Mouse (Mus musculus) stomach, embryonic 14.5 days (tissue): ENCODE measurements around the gene Cotl1. TPM values are rescaled to one million over a fixed set of nuclear protein-coding genes. Genes with fewer than 3 reads are reported as not detected.

ENCODE experiments used
- ATAC-seq: fragments of 200-750 bp; cut with Nextera tagmentation; 2 replicates; pipeline ENCODE4 v1.8.0; 2017; ENCODE audit warnings: low read depth, moderate TSS enrichment; ENCODE audit not compliant: insufficient number of reproducible peaks, insufficient read depth, low FRiP score
- H3K27ac ChIP-seq: fragments of 300-500 bp; sonication (generic); 2 replicates; pipeline ENCODE4 v1.5.1; 2014; ENCODE audit warnings: mild to moderate bottlenecking, low read length, moderate library complexity, mixed read lengths
- H3K27me3 ChIP-seq: fragments of 300-500 bp; sonication (generic); 2 replicates; pipeline ENCODE4 v1.6.1; 2014; ENCODE audit warnings: low read length, control low read depth, mixed read lengths; ENCODE audit not compliant: control insufficient read depth, insufficient read depth
- H3K36me3 ChIP-seq: fragments of 300-500 bp; sonication (generic); 2 replicates; pipeline ENCODE4 v1.6.1; 2014; ENCODE audit warnings: mild to moderate bottlenecking, control low read depth, low read length, moderate library complexity, mixed read lengths; ENCODE audit not compliant: control insufficient read depth, insufficient read depth
- H3K4me1 ChIP-seq: fragments of 300-500 bp; sonication (generic); 2 replicates; pipeline ENCODE4 v1.6.1; 2014; ENCODE audit warnings: low read length, control low read depth, mixed read lengths; ENCODE audit not compliant: control insufficient read depth, insufficient read depth
- H3K4me2 ChIP-seq: fragments of 300-500 bp; sonication (generic); replicated peaks from 2 replicates; pipeline ENCODE4 v1.6.1; 2014; ENCODE audit warnings: low read depth, low read length, control low read depth
- H3K4me3 ChIP-seq: fragments of 300-500 bp; sonication (generic); 2 replicates; pipeline ENCODE4 v1.5.1; 2014; ENCODE audit warnings: low read depth, low read length, control low read depth
- H3K9ac ChIP-seq: fragments of 300-500 bp; sonication (generic); replicated peaks from 2 replicates; pipeline ENCODE4 v1.6.1; 2014; ENCODE audit warnings: low read depth, mild to moderate bottlenecking, control low read depth, low read length, moderate library complexity, mixed read lengths
- H3K9me3 ChIP-seq: fragments of 300-500 bp; sonication (generic); 2 replicates; pipeline ENCODE4 v1.6.1; 2016; ENCODE audit warnings: low read depth, low read length, control low read depth; ENCODE audit not compliant: control insufficient read depth
- WGBS: fragments of 180-500 bp; shearing (Covaris S2); extraction: QIAGEN DNeasy Blood & Tissue Kit; methylation state at CpG from one replicate; pipeline ENCODE4 v1.1.7; 2014; 5-methylcytosine and 5-hydroxymethylcytosine counted together
- polyA plus RNA-seq: library from polyadenylated mRNA; unstranded; fragments of >200 nt; fragmentation: Nextera tagmentation; extraction: Ambion mirVana; gene quantifications from 2 replicates; pipeline ENCODE4 v1.2.1, GENCODE M21; 2014

Cotl1 gene
- polyA plus RNA-seq, 1 experiment from 2014 or later, result 340 TPM

DNA sequence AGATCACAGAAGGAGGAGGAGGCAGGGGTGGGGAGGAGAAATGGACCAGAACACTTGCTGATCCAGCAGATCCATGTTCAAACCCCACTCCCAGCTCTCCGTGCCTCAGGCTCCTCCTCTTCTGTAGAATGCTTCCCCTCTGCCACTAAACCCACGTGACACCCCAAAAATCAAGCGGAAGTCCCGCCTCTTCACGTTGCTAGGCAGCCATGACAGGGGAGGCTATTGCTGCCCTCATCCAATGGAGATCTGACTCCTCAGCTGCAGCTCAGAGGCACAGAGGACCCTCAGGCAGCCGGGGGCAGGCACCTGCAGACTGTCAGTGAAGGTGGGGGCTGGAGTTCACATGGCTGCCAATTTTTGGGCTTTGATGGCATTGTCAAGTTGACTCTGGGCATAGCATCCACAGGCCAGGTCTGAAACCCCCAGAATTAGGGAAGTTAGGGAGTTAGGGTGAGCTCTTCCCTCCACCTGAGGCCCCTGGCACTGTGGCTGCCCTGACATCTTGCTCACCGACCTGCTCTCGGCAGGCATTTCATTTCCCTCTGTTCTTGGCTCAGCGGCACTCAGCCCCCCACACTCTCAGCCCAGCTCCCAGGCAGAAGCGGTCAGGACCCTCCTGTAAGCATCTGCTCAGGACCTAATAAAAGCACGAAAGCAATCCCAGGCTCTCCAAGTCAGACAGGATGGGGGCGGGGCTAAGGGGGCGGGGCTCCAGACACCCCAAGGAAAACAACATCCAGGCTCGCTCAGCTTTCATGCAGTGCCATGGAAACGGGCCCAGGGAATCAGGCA is 42.0 kb downstream of the Cotl1 start:
- H3K4me2 ChIP-seq, result peak overlapping the region; percentile 30
- no peaks in the 10 kb centered on the region for H3K27me3 ChIP-seq
- H3K36me3 ChIP-seq, result no peaks in the 10 kb centered on the region
- peak overlapping the region; percentile 66; the same call in 1 of the 2 replicates for H3K27ac ChIP-seq
- no peaks in the 10 kb centered on the region for H3K9me3 ChIP-seq
- ATAC-seq, result peak; percentile 57; the same call in 1 of the 2 replicates
- no peak overlapping the region for H3K9ac ChIP-seq
- no peak overlapping the region for H3K4me3 ChIP-seq
- H3K4me1 ChIP-seq, result peaks cover 11% of the 10 kb centered on the region
- 8% methylated on average over 15 of the region's 15 CpGs for WGBS

DNA sequence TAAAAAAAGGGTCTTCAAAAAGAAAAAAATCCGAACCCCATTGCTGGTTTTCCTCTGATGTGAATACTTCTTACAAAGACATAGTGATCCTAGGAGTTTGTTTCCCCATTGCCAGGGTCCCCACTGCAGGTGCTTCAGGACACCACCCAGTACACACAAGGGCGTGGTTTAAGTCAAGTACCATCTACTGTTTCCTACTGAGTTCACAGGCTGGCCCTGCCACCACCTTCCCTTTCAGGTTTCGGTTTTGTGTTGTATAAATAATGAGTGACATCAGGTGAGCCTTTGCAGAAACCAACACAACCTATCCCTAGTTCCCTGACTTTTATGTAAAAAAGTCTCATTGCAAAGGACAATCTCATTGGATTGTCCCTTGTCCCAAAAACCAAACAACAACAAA is 44.7 kb downstream of the Cotl1 start:
- ATAC-seq, result no peak
- no peak overlapping the region for H3K9ac ChIP-seq
- no peaks in the 10 kb centered on the region for H3K36me3 ChIP-seq
- no peaks in the 10 kb centered on the region for H3K9me3 ChIP-seq
- no peak overlapping the region for H3K4me2 ChIP-seq
- peaks cover 20% of the 10 kb centered on the region for H3K4me1 ChIP-seq
- H3K27me3 ChIP-seq, result no peaks in the 10 kb centered on the region
- WGBS, result 74% methylated on average over 3 of the region's 3 CpGs
- no peak overlapping the region for H3K4me3 ChIP-seq
- no peak overlapping the region for H3K27ac ChIP-seq

DNA sequence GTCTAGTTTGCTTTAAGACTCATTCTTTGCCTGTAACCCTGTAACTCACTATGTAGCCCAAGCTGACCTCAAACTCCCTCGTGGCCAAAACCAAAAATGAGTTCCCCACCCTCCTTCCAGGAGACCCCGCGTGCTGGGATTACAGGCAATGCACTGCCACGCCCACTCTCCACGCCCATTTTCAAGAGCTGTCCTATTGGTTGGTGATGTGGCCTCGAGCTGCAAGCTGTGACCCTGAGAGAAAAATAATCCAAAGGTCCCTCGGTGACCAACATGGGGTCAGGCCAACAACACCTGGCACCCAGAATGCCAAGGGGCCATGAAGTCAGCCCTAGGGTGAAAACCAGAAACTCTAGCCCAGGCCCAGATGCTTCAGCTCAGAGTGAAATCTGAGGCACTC is 45.7 kb downstream of the Cotl1 start:
- Histone ChIP-seq H3K36me3 (no peaks in the 10 kb centered on the region), H3K4me3 (no peak overlapping the region), H3K4me1 (peaks cover 22% of the 10 kb centered on the region), H3K27ac (no peak overlapping the region), H3K27me3 (no peaks in the 10 kb centered on the region), H3K4me2 (no peak overlapping the region), H3K9ac (no peak overlapping the region), H3K9me3 (no peaks in the 10 kb centered on the region)
- WGBS, result 47% methylated on average over 7 of the region's 7 CpGs
- no peak for ATAC-seq

DNA sequence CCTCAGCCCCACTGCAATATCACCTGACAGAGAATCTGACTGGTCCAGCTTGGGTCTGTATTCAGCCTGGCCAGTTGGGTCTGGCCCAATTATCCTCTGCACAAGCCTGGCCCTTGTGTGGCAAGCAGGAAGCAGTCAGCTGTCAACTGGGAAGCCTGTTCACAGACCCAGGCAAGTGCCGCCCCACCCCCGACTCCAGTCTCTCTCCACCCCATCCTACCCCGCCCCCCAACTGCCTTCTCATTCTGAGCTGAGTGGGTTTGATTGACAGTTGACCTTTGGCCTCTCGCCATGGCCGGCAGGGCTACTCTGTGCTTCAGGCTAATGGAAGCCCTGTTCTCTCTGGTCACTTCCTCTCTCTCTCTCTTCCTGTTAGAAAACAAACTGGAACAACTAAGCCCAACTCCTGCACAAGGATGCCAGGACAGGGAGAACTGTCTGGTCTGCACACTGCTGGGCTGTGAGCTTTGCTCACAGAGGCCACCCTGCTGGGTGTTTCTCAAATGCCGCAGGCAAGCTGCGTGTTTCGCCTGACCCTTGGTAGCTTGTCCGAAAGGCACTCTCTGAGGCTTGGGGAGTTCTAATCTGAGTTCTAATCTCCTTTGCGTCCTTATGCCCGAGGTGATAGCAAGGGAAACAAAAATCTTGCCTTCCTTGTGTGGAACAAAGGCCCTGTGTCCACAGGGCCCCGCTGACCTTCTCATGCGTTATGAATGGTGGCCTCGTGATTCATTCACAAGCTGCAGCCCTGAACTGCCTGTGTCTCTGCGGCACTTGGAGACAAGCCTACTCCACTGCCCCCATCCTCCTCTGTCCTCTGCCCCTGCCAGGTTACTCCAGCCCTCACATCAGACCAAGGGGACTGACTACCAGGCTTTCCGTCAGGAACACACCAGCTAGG is 48.3 kb downstream of the Cotl1 start:
- ATAC-seq, result peak; percentile 65
- H3K9ac ChIP-seq, result no peak overlapping the region
- peak overlapping the region; percentile 71 for H3K27ac ChIP-seq
- H3K27me3 ChIP-seq, result no peaks in the 10 kb centered on the region
- WGBS, result 31% methylated on average over 16 of the region's 16 CpGs
- no peak overlapping the region for H3K4me3 ChIP-seq
- H3K9me3 ChIP-seq, result no peaks in the 10 kb centered on the region
- H3K36me3 ChIP-seq, result no peaks in the 10 kb centered on the region
- peaks cover 11% of the 10 kb centered on the region for H3K4me1 ChIP-seq
- H3K4me2 ChIP-seq, result no peak overlapping the region

DNA sequence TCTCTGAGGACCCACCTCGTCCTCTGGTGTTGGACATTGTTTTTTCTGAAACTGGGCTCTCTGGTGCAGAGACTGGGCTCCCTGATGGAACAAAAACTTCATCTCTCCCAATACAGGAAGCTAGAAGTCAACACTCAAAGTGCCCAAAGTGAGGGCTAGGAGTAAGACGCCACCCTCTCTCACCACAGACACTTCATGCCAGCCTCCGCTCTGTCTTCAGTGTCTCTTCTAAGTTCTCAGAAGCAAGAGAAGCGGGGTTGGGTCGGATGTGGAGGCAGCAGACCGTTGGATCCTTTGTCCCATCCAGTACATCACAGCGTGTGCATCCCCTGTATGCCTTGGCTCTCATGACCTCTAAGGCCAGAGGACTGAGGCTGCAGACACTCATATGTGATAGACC is 50.8 kb downstream of the Cotl1 start:
- WGBS, result 87% methylated on average over 7 of the region's 7 CpGs
- H3K27ac ChIP-seq, result no peak overlapping the region

DNA sequence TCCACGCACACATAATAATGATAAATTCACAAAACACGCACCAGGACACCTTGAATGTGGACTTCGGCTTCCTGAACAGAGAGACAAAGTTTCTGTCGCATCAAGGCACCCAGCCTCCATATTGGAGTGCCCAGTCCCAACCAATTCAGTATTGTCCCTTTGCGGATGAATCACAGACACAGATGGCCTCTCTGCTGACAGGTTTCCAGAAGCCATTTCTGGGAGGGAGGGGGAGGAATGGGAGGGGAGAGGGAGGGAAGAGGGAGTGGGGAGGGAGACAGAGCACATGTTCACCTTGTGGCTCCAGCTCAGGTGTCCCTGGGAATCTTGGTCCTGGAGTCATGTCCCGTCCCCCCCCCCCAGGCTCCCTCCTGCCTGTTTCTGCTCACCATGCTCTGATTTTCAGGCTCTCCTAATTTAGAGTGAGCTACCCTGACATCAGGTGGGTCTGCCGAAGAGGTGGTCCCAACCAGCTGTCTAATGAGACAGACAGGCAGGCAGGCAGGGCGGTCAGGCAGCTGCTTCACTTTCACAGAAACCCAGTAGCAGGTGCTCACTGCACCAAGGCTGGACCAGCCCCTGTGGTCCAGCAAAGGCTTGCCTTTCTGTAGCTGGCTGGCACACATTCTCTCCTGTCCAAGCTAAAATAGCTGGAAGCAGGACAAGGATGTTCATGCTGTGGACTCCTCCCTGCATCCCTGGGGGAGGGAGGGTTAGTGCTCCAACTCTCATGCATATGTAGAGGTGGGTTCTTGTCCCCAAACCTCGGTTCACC is 51.5 kb downstream of the Cotl1 start:
- no peak overlapping the region for H3K27ac ChIP-seq
- WGBS, result 76% methylated on average over 9 of the region's 9 CpGs
- ATAC-seq, result no peak
- H3K4me3 ChIP-seq, result no peak overlapping the region
- H3K36me3 ChIP-seq, result no peaks in the 10 kb centered on the region
- H3K4me2 ChIP-seq, result no peak overlapping the region
- H3K27me3 ChIP-seq, result no peaks in the 10 kb centered on the region
- H3K9me3 ChIP-seq, result no peaks in the 10 kb centered on the region
- no peak overlapping the region for H3K9ac ChIP-seq
- peaks cover 20% of the 10 kb centered on the region for H3K4me1 ChIP-seq

More for the DNA sequence above, 50.8 kb downstream of the Cotl1 start:
- Histone ChIP-seq H3K36me3 (no peaks in the 10 kb centered on the region), H3K9me3 (no peaks in the 10 kb centered on the region), H3K9ac (no peak overlapping the region), H3K4me3 (no peak overlapping the region), H3K27me3 (no peaks in the 10 kb centered on the region), H3K4me2 (no peak overlapping the region), H3K4me1 (peaks cover 20% of the 10 kb centered on the region)
- ATAC-seq, result no peak

DNA sequence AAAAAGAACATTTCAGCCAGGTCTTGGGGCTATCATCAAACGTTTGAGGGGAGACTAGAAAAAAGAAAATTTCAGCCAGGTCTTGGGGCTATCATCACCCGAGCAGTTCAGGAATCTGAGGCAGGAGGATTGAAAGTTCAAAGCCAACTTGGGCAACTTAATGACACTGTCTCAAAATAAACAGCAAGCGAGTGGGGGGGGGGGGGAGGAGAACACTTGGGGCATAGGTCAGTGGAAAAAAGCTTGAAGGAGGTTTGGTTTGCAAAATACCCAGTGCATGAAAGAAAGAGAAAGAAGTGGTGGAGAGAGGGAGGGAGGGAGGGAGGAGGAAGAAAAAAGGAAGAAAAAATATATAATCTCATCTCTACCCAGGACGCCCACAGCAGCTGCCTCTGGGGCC is 53.0 kb downstream of the Cotl1 start:
- Histone ChIP-seq H3K27me3 (no peaks in the 10 kb centered on the region), H3K9me3 (no peaks in the 10 kb centered on the region), H3K27ac (no peak overlapping the region), H3K4me2 (no peak overlapping the region), H3K4me3 (no peak overlapping the region), H3K4me1 (peaks cover 20% of the 10 kb centered on the region), H3K9ac (no peak overlapping the region), H3K36me3 (no peaks in the 10 kb centered on the region)
- no peak for ATAC-seq
- 36% methylated on average over 4 of the region's 4 CpGs for WGBS

DNA sequence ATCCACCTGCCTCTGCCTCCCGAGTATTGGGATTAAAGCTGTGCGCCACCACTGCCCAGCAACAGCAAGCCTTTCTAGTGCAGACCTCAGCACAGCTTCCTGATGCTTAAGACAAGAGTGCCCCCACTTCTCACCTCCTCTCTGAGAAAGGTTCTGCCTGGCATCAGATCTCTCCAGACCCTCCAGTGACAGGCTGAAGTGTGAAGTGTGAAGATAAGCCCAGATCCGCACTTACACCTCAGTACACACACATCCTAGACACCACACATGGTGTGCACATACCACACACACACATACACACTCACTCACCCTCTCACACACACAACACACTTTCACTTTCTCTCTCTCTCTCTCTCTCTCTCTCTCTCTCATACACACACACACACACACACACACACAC is 53.5 kb downstream of the Cotl1 start:
- H3K4me1 ChIP-seq, result peaks cover 16% of the 10 kb centered on the region
- no peaks in the 10 kb centered on the region for H3K27me3 ChIP-seq
- H3K4me2 ChIP-seq, result no peak overlapping the region
- ATAC-seq, result no peak
- H3K9me3 ChIP-seq, result no peaks in the 10 kb centered on the region
- no peak overlapping the region for H3K27ac ChIP-seq
- no peak overlapping the region for H3K4me3 ChIP-seq
- no peaks in the 10 kb centered on the region for H3K36me3 ChIP-seq
- no peak overlapping the region for H3K9ac ChIP-seq
- WGBS, result 86% methylated on average over 3 of the region's 3 CpGs
